Mouse (Mus musculus) thymus, postnatal 0 days (tissue): ENCODE results near the gene Lgals2. TPM values are rescaled to one million over a fixed set of nuclear protein-coding genes. Genes with fewer than 3 reads are reported as not detected.

Source experiments
- DNase-seq: peaks from one replicate; pipeline ENCODE4 v3.0.0-alpha.2; 2015; ENCODE audit warnings: low spot score
- polyA plus RNA-seq: library from polyadenylated mRNA; unstranded; fragments of >200 nt; fragmentation: Nextera tagmentation; extraction: Ambion mirVana; gene quantifications from 2 replicates; pipeline ENCODE4 v1.2.1, GENCODE M21; 2015

The Lgals2 gene
- polyA plus RNA-seq = 3.3 and 5.1 TPM in 2 replicates

GRCm38 (mm10) chr15:78855303-78855965 is at the start of gene Lgals2:
Lgals2 (minus strand) TSS chr15:78855529.
- DNase-seq = no peak

- DNase-seq = peak; percentile 79
Observed at GRCm38 (mm10) chr15:78903243-78903642, 47.9 kb upstream of the Lgals2 start.

- no peak for DNase-seq
Observed at GRCm38 (mm10) chr15:78901422-78901789, 46.1 kb upstream of the Lgals2 start.

GRCm38 (mm10) chr15:78900585-78901421 is 45.5 kb upstream of the Lgals2 start:
- DNase-seq = no peak

GRCm38 (mm10) chr15:78899740-78900584 is 44.6 kb upstream of the Lgals2 start, which contains the start of gene Sh3bp1:
Sh3bp1 (plus strand) TSS chr15:78899768.
- peak; percentile 80 for DNase-seq

GRCm38 (mm10) chr15:78899409-78899739 is 44.0 kb upstream of the Lgals2 start, which contains the start of gene Gm49510:
Gm49510 (plus strand) TSS chr15:78899667.
- DNase-seq = no peak

GRCm38 (mm10) chr15:78898507-78899001 is 43.2 kb upstream of the Lgals2 start:
- peak; percentile 83 for DNase-seq

- DNase-seq = no peak
Observed at GRCm38 (mm10) chr15:78897488-78897887, 42.2 kb upstream of the Lgals2 start.

GRCm38 (mm10) chr15:78896149-78896548 is 40.8 kb upstream of the Lgals2 start:
- DNase-seq = peak; percentile 56

GRCm38 (mm10) chr15:78895741-78896140 is 40.4 kb upstream of the Lgals2 start:
- DNase-seq = no peak

- peak; percentile 50 for DNase-seq
Observed at GRCm38 (mm10) chr15:78894726-78895125, 39.4 kb upstream of the Lgals2 start.

GRCm38 (mm10) chr15:78892440-78892839 is 37.1 kb upstream of the Lgals2 start:
- no peak for DNase-seq

GRCm38 (mm10) chr15:78889401-78889853 is 34.1 kb upstream of the Lgals2 start:
- DNase-seq = no peak

- no peak for DNase-seq
Observed at GRCm38 (mm10) chr15:78881828-78882227, 26.5 kb upstream of the Lgals2 start.

GRCm38 (mm10) chr15:78880432-78880831 is 25.1 kb upstream of the Lgals2 start:
- DNase-seq = no peak

- DNase-seq = peak; percentile 41
Observed at GRCm38 (mm10) chr15:78878792-78879516, 23.6 kb upstream of the Lgals2 start.

GRCm38 (mm10) chr15:78877810-78878390 is 22.6 kb upstream of the Lgals2 start:
- DNase-seq = no peak

GRCm38 (mm10) chr15:78876991-78877809 is 21.9 kb upstream of the Lgals2 start, which contains the start of gene Gga1:
Gga1 (plus strand) TSS chr15:78877190.
- peak; percentile 96 for DNase-seq

- peak; percentile 67 for DNase-seq
Observed at GRCm38 (mm10) chr15:78876258-78876696, 20.9 kb upstream of the Lgals2 start.
